Mouse (Mus musculus) liver, embryonic 11.5 days (tissue): ENCODE measurements at regions not wholly inside any gene's neighbourhood (a gene's known extent, or its start where the extent isn't known, plus 50 kb on each side); places are given as distances from the start of the nearest gene placed in this dataset.

ENCODE experiments used
- ATAC-seq: fragments of 200-750 bp; cut with Nextera tagmentation; replicated peaks from 2 replicates; pipeline ENCODE4 v1.8.0; 2017; ENCODE audit warnings: moderate number of reproducible peaks, mild to moderate bottlenecking, moderate TSS enrichment, moderate library complexity; ENCODE audit not compliant: low FRiP score
- DNase-seq: peaks from one replicate; pipeline ENCODE4 v3.0.0-alpha.2; 2017; ENCODE audit warnings: low spot score
- H3K27ac ChIP-seq: fragments of 300-500 bp; sonication (generic); 2 replicates; pipeline ENCODE4 v1.5.1; 2014; ENCODE audit warnings: mild to moderate bottlenecking, low read depth, low read length, control low read depth
- H3K27me3 ChIP-seq: fragments of 300-500 bp; sonication (generic); replicated peaks from 2 replicates; pipeline ENCODE4 v1.6.1; 2014; ENCODE audit warnings: low read length, mixed read lengths; ENCODE audit not compliant: control insufficient read depth, insufficient read depth
- H3K36me3 ChIP-seq: fragments of 300-500 bp; sonication (generic); 2 replicates; pipeline ENCODE4 v1.6.1; 2014; ENCODE audit warnings: mild to moderate bottlenecking, low read length, moderate library complexity, mixed read lengths; ENCODE audit not compliant: control insufficient read depth, insufficient read depth
- H3K4me1 ChIP-seq: fragments of 300-500 bp; sonication (generic); replicated peaks from 2 replicates; pipeline ENCODE4 v1.6.1; 2014; ENCODE audit warnings: low read length, mixed read lengths; ENCODE audit not compliant: control insufficient read depth, insufficient read depth
- H3K4me2 ChIP-seq: fragments of 300-500 bp; sonication (generic); 2 replicates; pipeline ENCODE4 v1.6.1; 2014; ENCODE audit warnings: mild to moderate bottlenecking, control low read depth, moderate library complexity
- H3K4me3 ChIP-seq: fragments of 300-500 bp; sonication (generic); 2 replicates; pipeline ENCODE4 v1.5.1; 2014; ENCODE audit warnings: low read depth, low read length, control low read depth
- H3K9ac ChIP-seq: fragments of 300-500 bp; sonication (generic); 2 replicates; pipeline ENCODE4 v1.6.1; 2014; ENCODE audit warnings: low read depth, low read length, control low read depth
- H3K9me3 ChIP-seq: fragments of 300-500 bp; sonication (generic); 2 replicates; pipeline ENCODE4 v1.6.1; 2016; ENCODE audit warnings: low read length, inconsistent platforms, mixed read lengths; ENCODE audit not compliant: control insufficient read depth
- WGBS: fragments of 180-500 bp; shearing (Covaris S2); extraction: QIAGEN DNeasy Blood & Tissue Kit; methylation state at CpG from one replicate; pipeline ENCODE4 v1.1.7; 2014; 5-methylcytosine and 5-hydroxymethylcytosine counted together

GRCm38 (mm10) chr16:30735969-30736368 lies 136.4 kb downstream of the Fam43a start:
- no peaks in the 10 kb centered on the region for H3K36me3 ChIP-seq
- H3K4me1 ChIP-seq = peaks cover 5% of the 10 kb centered on the region; the same call in 1 of the 2 replicates
- no peaks in the 10 kb centered on the region for H3K9me3 ChIP-seq
- DNase-seq (no peak), ATAC-seq (no peak)
- WGBS = 40% methylated on average over 7 of the region's 7 CpGs
- H3K27ac ChIP-seq = no peak overlapping the region
- H3K27me3 ChIP-seq = no peaks in the 10 kb centered on the region
- H3K4me3 ChIP-seq = no peak overlapping the region
- no peak overlapping the region for H3K9ac ChIP-seq
- no peak overlapping the region for H3K4me2 ChIP-seq

DNA sequence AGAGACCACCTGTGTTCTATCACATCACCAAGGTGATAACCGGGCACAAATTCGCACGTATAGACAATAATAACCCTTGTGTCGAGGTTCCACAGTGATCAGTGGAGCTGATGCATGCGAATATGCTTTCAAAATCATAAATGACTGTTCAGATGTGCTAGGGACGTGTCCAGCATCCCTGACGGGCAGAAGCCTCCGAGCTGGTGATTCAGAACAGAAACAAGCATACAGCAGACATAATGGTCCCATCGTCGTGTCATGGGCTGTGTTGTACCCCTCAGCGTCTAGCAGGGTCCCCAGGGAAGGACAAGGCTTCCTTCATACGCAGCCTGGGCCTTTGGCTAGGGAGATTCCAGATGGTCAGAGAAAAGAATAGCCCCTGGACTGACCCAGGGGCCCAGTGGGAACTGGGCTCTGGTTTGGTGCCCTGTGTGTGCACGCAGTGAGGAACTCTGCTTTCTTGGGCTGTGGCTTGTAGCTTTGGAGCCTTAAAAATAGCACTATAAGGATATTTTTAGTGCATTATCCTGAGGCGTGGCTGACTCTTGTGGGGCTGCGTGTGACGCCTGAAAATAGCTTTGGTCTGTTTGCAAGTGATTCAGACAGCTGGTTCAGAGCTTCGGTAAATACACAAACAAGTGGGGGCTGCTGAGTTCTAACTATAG lies 137.3 kb downstream of the Fam43a start:
- Histone ChIP-seq H3K9me3 (no peaks in the 10 kb centered on the region), H3K9ac (no peak overlapping the region), H3K4me2 (no peak overlapping the region), H3K27ac (no peak overlapping the region), H3K36me3 (no peaks in the 10 kb centered on the region), H3K4me3 (no peak overlapping the region), H3K27me3 (no peaks in the 10 kb centered on the region), H3K4me1 (peaks cover 5% of the 10 kb centered on the region; the same call in 1 of the 2 replicates)
- ATAC-seq (no peak), DNase-seq (no peak)
- 64% methylated on average over 17 of the region's 17 CpGs for WGBS

DNA sequence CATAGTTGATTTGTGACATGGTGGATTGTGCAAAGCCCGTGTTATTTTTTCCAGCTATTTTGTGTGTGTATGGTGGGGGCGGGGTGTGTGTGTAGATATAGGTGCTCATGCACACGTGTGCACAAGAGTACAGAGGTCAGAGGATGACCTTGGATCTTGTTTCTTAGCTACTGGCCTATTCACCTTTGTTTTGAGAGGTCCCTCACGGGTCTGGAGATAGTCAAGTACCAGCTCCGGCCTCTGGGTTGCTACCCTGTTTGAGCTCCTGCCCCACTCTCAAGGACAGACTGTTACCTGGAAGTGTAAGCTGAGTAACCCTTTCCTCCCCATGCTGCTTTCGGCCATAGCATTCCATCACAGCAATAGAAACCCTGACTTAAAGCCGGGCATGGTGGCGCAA lies 138.0 kb downstream of the Fam43a start:
- Histone ChIP-seq H3K9me3 (no peaks in the 10 kb centered on the region), H3K4me2 (no peak overlapping the region), H3K4me1 (peaks cover 5% of the 10 kb centered on the region; the same call in 1 of the 2 replicates), H3K36me3 (no peaks in the 10 kb centered on the region), H3K27me3 (no peaks in the 10 kb centered on the region), H3K4me3 (no peak overlapping the region), H3K27ac (no peak overlapping the region), H3K9ac (no peak overlapping the region)
- WGBS = 75% methylated on average over 8 of the region's 8 CpGs
- DNase-seq = no peak
- ATAC-seq = no peak

- H3K4me1 ChIP-seq = no peaks in the 10 kb centered on the region
These were observed 140.1 kb downstream of the Fam43a start for GRCm38 (mm10) chr16:30739651-30740050.

GRCm38 (mm10) chr16:30741192-30741591 lies 141.7 kb downstream of the Fam43a start:
- H3K4me1 ChIP-seq = no peaks in the 10 kb centered on the region

More at GRCm38 (mm10) chr16:30739651-30740050, 140.1 kb downstream of the Fam43a start:
- H3K36me3 ChIP-seq = no peaks in the 10 kb centered on the region
- no peaks in the 10 kb centered on the region for H3K27me3 ChIP-seq
- H3K4me3 ChIP-seq = no peak overlapping the region
- no peak overlapping the region for H3K27ac ChIP-seq
- ATAC-seq (no peak), DNase-seq (no peak)
- WGBS = 74% methylated on average over 7 of the region's 7 CpGs
- H3K9me3 ChIP-seq = no peaks in the 10 kb centered on the region
- H3K4me2 ChIP-seq = no peak overlapping the region
- no peak overlapping the region for H3K9ac ChIP-seq

GRCm38 (mm10) chr16:30742474-30742873 lies 143.0 kb downstream of the Fam43a start:
- ATAC-seq (no peak), DNase-seq (no peak)
- no peak overlapping the region for H3K27ac ChIP-seq
- H3K9me3 ChIP-seq = no peaks in the 10 kb centered on the region
- H3K4me3 ChIP-seq = no peak overlapping the region
- 59% methylated on average over 6 of the region's 6 CpGs for WGBS
- H3K27me3 ChIP-seq = no peaks in the 10 kb centered on the region
- H3K4me1 ChIP-seq = no peaks in the 10 kb centered on the region
- no peak overlapping the region for H3K4me2 ChIP-seq
- no peak overlapping the region for H3K9ac ChIP-seq
- no peaks in the 10 kb centered on the region for H3K36me3 ChIP-seq

More at GRCm38 (mm10) chr16:30741192-30741591, 141.7 kb downstream of the Fam43a start:
- Histone ChIP-seq H3K9me3 (no peaks in the 10 kb centered on the region), H3K9ac (no peak overlapping the region), H3K4me3 (no peak overlapping the region), H3K36me3 (no peaks in the 10 kb centered on the region), H3K4me2 (no peak overlapping the region), H3K27me3 (no peaks in the 10 kb centered on the region), H3K27ac (no peak overlapping the region)
- DNase-seq (no peak), ATAC-seq (no peak)
- WGBS = 57% methylated on average over 1 of the region's 1 CpGs

DNA sequence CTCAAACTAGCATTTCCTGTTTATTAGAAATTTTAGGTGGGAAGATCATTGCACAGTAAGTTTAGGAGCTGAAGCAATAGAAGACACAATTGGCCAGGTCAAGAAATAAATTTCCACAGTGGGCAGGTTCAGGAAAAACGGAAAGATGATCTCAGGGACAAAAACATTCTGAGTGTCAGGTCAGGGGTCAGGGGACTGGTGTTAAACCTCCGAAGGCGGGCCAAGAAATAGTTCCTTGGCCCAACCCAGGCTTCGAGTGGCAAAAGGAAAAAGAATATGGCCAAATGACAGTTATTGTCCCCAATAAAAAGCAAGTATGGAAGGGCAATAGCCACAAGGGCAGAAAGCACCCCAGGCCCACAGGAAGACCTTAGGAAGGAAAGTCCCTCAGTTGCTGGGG lies 144.0 kb downstream of the Fam43a start:
- Histone ChIP-seq H3K4me3 (no peak overlapping the region), H3K9ac (no peak overlapping the region), H3K4me2 (no peak overlapping the region), H3K27me3 (no peaks in the 10 kb centered on the region), H3K36me3 (no peaks in the 10 kb centered on the region), H3K27ac (no peak overlapping the region), H3K9me3 (no peaks in the 10 kb centered on the region), H3K4me1 (no peaks in the 10 kb centered on the region)
- DNase-seq (no peak), ATAC-seq (no peak)
- 75% methylated on average over 4 of the region's 4 CpGs for WGBS

DNA sequence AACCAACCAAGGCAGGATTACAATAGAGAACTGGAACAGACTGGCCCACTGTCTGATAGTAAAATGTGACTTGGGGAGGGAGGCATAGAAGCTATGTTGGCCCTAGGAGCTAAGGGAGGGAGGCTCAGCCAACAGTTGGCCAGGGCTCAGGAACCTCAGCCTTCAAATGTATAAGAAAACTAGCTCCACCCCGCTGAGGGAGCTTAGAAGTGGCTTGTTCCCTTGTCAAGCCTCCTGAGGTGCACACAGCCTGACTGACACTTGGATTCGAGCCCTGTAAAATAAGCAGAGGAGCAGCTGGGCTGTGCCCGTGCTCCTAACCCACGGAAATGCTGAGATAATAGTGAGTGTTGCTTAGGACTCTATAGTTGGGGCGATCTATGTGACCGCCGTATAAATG lies 144.7 kb downstream of the Fam43a start:
- ATAC-seq = no peak

DNA sequence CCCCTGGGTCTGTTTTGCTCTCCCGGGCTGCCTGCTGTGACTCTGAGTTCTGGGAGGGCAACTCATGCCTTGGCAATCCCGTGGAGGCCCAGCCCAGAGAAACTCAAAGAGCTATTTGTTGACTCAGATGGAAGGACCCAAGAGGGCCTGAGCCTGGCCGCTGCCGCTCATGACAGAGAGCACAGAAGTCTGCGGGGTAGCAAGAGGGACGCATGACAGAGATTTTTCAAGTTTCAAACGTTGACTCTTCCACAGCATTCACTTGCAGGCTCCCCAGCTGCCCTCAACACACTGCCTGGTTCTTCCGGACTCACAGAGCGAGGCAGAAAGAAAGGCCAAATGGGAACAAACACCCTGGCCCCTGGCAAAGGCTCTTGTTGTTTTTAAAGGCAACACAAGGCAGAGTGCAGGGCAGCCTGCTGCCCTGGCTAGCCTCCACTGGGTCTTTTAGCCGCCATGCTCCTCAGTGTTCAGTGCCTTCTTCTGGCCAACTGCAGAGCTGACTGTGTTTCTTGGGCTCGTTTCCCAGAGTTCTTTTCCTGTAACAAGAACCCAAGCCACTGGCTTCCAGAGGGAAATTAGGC lies 146.2 kb downstream of the Fam43a start:
- Histone ChIP-seq H3K9ac (no peak overlapping the region), H3K36me3 (no peaks in the 10 kb centered on the region), H3K4me3 (no peak overlapping the region), H3K27ac (no peak overlapping the region), H3K4me1 (no peaks in the 10 kb centered on the region), H3K27me3 (no peaks in the 10 kb centered on the region), H3K9me3 (no peaks in the 10 kb centered on the region), H3K4me2 (no peak overlapping the region)
- DNase-seq (no peak), ATAC-seq (no peak)
- WGBS = 52% methylated on average over 11 of the region's 11 CpGs

More for the DNA sequence above, 144.7 kb downstream of the Fam43a start:
- Histone ChIP-seq H3K27ac (no peak overlapping the region), H3K9ac (no peak overlapping the region), H3K36me3 (no peaks in the 10 kb centered on the region), H3K9me3 (no peaks in the 10 kb centered on the region), H3K4me3 (no peak overlapping the region), H3K4me1 (no peaks in the 10 kb centered on the region), H3K4me2 (no peak overlapping the region), H3K27me3 (no peaks in the 10 kb centered on the region)
- 63% methylated on average over 7 of the region's 7 CpGs for WGBS
- DNase-seq = no peak
